Mouse (Mus musculus): ENCODE data around the gene Calml4. TPM values are rescaled to one million over a fixed set of nuclear protein-coding genes. Genes with fewer than 3 reads are reported as not detected.
A peak's percentile ranks its signal among the peaks of the same experiment; 100 is the strongest.

Gene Calml4
- 0.88 and 1.2 TPM in 2 replicates for polyA plus RNA-seq (2014; fragmentation: Nextera tagmentation; extraction: Ambion mirVana)

- Histone ChIP-seq H3K36me3 (replicated peaks; ENCODE audit: control insufficient read depth, insufficient read depth, low read depth, low read length) (no peaks in the 10 kb centered on the region), H3K4me1 (ENCODE audit: control insufficient read depth, insufficient read depth, low read length) (peaks cover 7% of the 10 kb centered on the region), H3K27ac (replicated peaks; ENCODE audit: low read depth, low read length) (no peak within 1 kb of the TSS), H3K9ac (replicated peaks; ENCODE audit: low read length) (0 out of 2 replicates have a peak within 1 kb of the TSS, but pooled peaks have one; percentile 18), H3K27me3 (ENCODE audit: control insufficient read depth, insufficient read depth, low read length) (no peaks in the 10 kb centered on the region), H3K9me3 (replicated peaks; ENCODE audit: control insufficient read depth, low read length) (no peaks in the 10 kb centered on the region), H3K4me2 (ENCODE audit: low read depth, low read length) (no peak within 1 kb of the TSS; the same call in none of the 2 replicates), H3K4me3 (ENCODE audit: low read depth, low read length) (no peak within 1 kb of the TSS)
- WGBS = 49% methylated on average over 20 of the region's 20 CpGs
- DNase-seq (ENCODE audit: low spot score) = peak; percentile 59
- no peak for ATAC-seq (replicated peaks; ENCODE audit: insufficient number of reproducible peaks, low FRiP score, low TSS enrichment, low read depth)
These were observed at the start of gene Calml4 for GRCm38 (mm10) chr9:62857719-62858261. Gene Calml4, plus strand, starts transcription at chr9:62858080.

- 26% methylated on average over 8 of the region's 8 CpGs for WGBS
- ATAC-seq (replicated peaks; ENCODE audit: insufficient number of reproducible peaks, low FRiP score, low TSS enrichment, low read depth) = no peak
- Histone ChIP-seq H3K4me3 (ENCODE audit: low read depth, low read length) (peak overlapping the region; percentile 97), H3K27ac (replicated peaks; ENCODE audit: low read depth, low read length) (no peak overlapping the region), H3K36me3 (replicated peaks; ENCODE audit: control insufficient read depth, insufficient read depth, low read depth, low read length) (no peaks in the 10 kb centered on the region), H3K4me2 (ENCODE audit: low read depth, low read length) (peak overlapping the region; percentile 76), H3K9me3 (replicated peaks; ENCODE audit: control insufficient read depth, low read length) (no peaks in the 10 kb centered on the region), H3K27me3 (ENCODE audit: control insufficient read depth, insufficient read depth, low read length) (no peaks in the 10 kb centered on the region), H3K9ac (replicated peaks; ENCODE audit: low read length) (peak overlapping the region; percentile 88), H3K4me1 (ENCODE audit: control insufficient read depth, insufficient read depth, low read length) (no peaks in the 10 kb centered on the region)
- no peak for DNase-seq (ENCODE audit: low spot score)
These were observed 47.8 kb upstream of the Calml4 start for GRCm38 (mm10) chr9:62810095-62810494.

GRCm38 (mm10) chr9:62810543-62811515 is 47.1 kb upstream of the Calml4 start:
- Histone ChIP-seq H3K4me1 (ENCODE audit: control insufficient read depth, insufficient read depth, low read length) (no peaks in the 10 kb centered on the region), H3K4me2 (ENCODE audit: low read depth, low read length) (peak overlapping the region; percentile 76), H3K27me3 (ENCODE audit: control insufficient read depth, insufficient read depth, low read length) (no peaks in the 10 kb centered on the region), H3K4me3 (ENCODE audit: low read depth, low read length) (peak overlapping the region; percentile 97), H3K36me3 (replicated peaks; ENCODE audit: control insufficient read depth, insufficient read depth, low read depth, low read length) (no peaks in the 10 kb centered on the region), H3K9me3 (replicated peaks; ENCODE audit: control insufficient read depth, low read length) (no peaks in the 10 kb centered on the region), H3K9ac (replicated peaks; ENCODE audit: low read length) (peak overlapping the region; percentile 88), H3K27ac (replicated peaks; ENCODE audit: low read depth, low read length) (peak overlapping the region; percentile 88)
- peak; percentile 60; the same call in 1 of the 2 replicates for ATAC-seq (replicated peaks; ENCODE audit: insufficient number of reproducible peaks, low FRiP score, low TSS enrichment, low read depth)
- peak; percentile 35 for DNase-seq (ENCODE audit: low spot score)
- WGBS = under 1% methylated on average over 58 of the region's 58 CpGs

- Histone ChIP-seq H3K9me3 (replicated peaks; ENCODE audit: control insufficient read depth, low read length) (no peaks in the 10 kb centered on the region), H3K4me3 (ENCODE audit: low read depth, low read length) (peak within 1 kb of the TSS; percentile 97), H3K27ac (replicated peaks; ENCODE audit: low read depth, low read length) (peak within 1 kb of the TSS; percentile 88), H3K4me2 (ENCODE audit: low read depth, low read length) (peak within 1 kb of the TSS; percentile 76), H3K36me3 (replicated peaks; ENCODE audit: control insufficient read depth, insufficient read depth, low read depth, low read length) (no peaks in the 10 kb centered on the region), H3K4me1 (ENCODE audit: control insufficient read depth, insufficient read depth, low read length) (no peaks in the 10 kb centered on the region), H3K27me3 (ENCODE audit: control insufficient read depth, insufficient read depth, low read length) (no peaks in the 10 kb centered on the region), H3K9ac (replicated peaks; ENCODE audit: low read length) (peak within 1 kb of the TSS; percentile 88)
- peak; percentile 96 for DNase-seq (ENCODE audit: low spot score)
- WGBS = under 1% methylated on average over 51 of the region's 68 CpGs
- ATAC-seq (replicated peaks; ENCODE audit: insufficient number of reproducible peaks, low FRiP score, low TSS enrichment, low read depth) = peak; percentile 91
These were observed 46.3 kb upstream of the Calml4 start, which contains the start of gene Fem1b for GRCm38 (mm10) chr9:62811516-62812121. Gene Fem1b, minus strand, starts transcription at chr9:62811934.

GRCm38 (mm10) chr9:62812216-62813049 is 45.4 kb upstream of the Calml4 start:
- peak overlapping the region; percentile 49 for H3K4me2 ChIP-seq (ENCODE audit: low read depth, low read length)
- no peaks in the 10 kb centered on the region for H3K27me3 ChIP-seq (ENCODE audit: control insufficient read depth, insufficient read depth, low read length)
- H3K36me3 ChIP-seq (replicated peaks; ENCODE audit: control insufficient read depth, insufficient read depth, low read depth, low read length) = no peaks in the 10 kb centered on the region
- no peaks in the 10 kb centered on the region for H3K9me3 ChIP-seq (replicated peaks; ENCODE audit: control insufficient read depth, low read length)
- no peaks in the 10 kb centered on the region for H3K4me1 ChIP-seq (ENCODE audit: control insufficient read depth, insufficient read depth, low read length)
- H3K4me3 ChIP-seq (ENCODE audit: low read depth, low read length) = peak overlapping the region; percentile 97
- WGBS = 14% methylated on average over 14 of the region's 14 CpGs
- peak overlapping the region; percentile 88 for H3K9ac ChIP-seq (replicated peaks; ENCODE audit: low read length)
- H3K27ac ChIP-seq (replicated peaks; ENCODE audit: low read depth, low read length) = peak overlapping the region; percentile 88; the same call in 1 of the 2 replicates
- peak; percentile 35; the same call in 1 of the 2 replicates for ATAC-seq (replicated peaks; ENCODE audit: insufficient number of reproducible peaks, low FRiP score, low TSS enrichment, low read depth)
- peak; percentile 19 for DNase-seq (ENCODE audit: low spot score)

- Histone ChIP-seq H3K9me3 (replicated peaks; ENCODE audit: control insufficient read depth, low read length) (no peaks in the 10 kb centered on the region), H3K4me3 (ENCODE audit: low read depth, low read length) (no peak overlapping the region), H3K4me2 (ENCODE audit: low read depth, low read length) (no peak overlapping the region), H3K4me1 (ENCODE audit: control insufficient read depth, insufficient read depth, low read length) (no peaks in the 10 kb centered on the region), H3K36me3 (replicated peaks; ENCODE audit: control insufficient read depth, insufficient read depth, low read depth, low read length) (no peaks in the 10 kb centered on the region), H3K27me3 (ENCODE audit: control insufficient read depth, insufficient read depth, low read length) (no peaks in the 10 kb centered on the region), H3K9ac (replicated peaks; ENCODE audit: low read length) (no peak overlapping the region), H3K27ac (replicated peaks; ENCODE audit: low read depth, low read length) (no peak overlapping the region)
- 88% methylated on average over 2 of the region's 2 CpGs for WGBS
- ATAC-seq (replicated peaks; ENCODE audit: insufficient number of reproducible peaks, low FRiP score, low TSS enrichment, low read depth) (no peak), DNase-seq (ENCODE audit: low spot score) (no peak)
These were observed 43.1 kb upstream of the Calml4 start for GRCm38 (mm10) chr9:62814751-62815150.

GRCm38 (mm10) chr9:62816323-62817098 is 41.4 kb upstream of the Calml4 start:
- no peak for ATAC-seq (replicated peaks; ENCODE audit: insufficient number of reproducible peaks, low FRiP score, low TSS enrichment, low read depth)
- no peak overlapping the region for H3K9ac ChIP-seq (replicated peaks; ENCODE audit: low read length)
- no peaks in the 10 kb centered on the region for H3K36me3 ChIP-seq (replicated peaks; ENCODE audit: control insufficient read depth, insufficient read depth, low read depth, low read length)
- H3K4me3 ChIP-seq (ENCODE audit: low read depth, low read length) = no peak overlapping the region
- H3K4me1 ChIP-seq (ENCODE audit: control insufficient read depth, insufficient read depth, low read length) = no peaks in the 10 kb centered on the region
- DNase-seq (ENCODE audit: low spot score) = no peak
- no peaks in the 10 kb centered on the region for H3K27me3 ChIP-seq (ENCODE audit: control insufficient read depth, insufficient read depth, low read length)
- H3K4me2 ChIP-seq (ENCODE audit: low read depth, low read length) = no peak overlapping the region
- H3K9me3 ChIP-seq (replicated peaks; ENCODE audit: control insufficient read depth, low read length) = no peaks in the 10 kb centered on the region
- 82% methylated on average over 9 of the region's 9 CpGs for WGBS
- no peak overlapping the region for H3K27ac ChIP-seq (replicated peaks; ENCODE audit: low read depth, low read length)
